Mouse (Mus musculus): ENCODE measurements at regions not wholly inside any gene's neighbourhood (a gene's known extent, or its start where the extent isn't known, plus 50 kb on each side); places are given as distances from the start of the nearest gene placed in this dataset.

GRCm38 (mm10) chr13:100988671-100989531 is 155.7 kb upstream of the Slc30a5 start:
- TF ChIP-seq EP300 (IDR thresholded peaks at IDR 0.05) (no peak), CTCF (IDR thresholded peaks at IDR 0.05) (no peak)
